Mouse (Mus musculus) left cerebral cortex, adult 2 months (tissue): ENCODE measurements around the gene Gpr137. TPM values are rescaled to one million over a fixed set of nuclear protein-coding genes. Genes with fewer than 3 reads are reported as not detected.
A peak's percentile ranks its signal among the peaks of the same experiment; 100 is the strongest.
"Not testable (repeated sequence)": the region's sequence is repeated elsewhere in the genome, so short reads cannot be mapped to it uniquely, and the experiment has no call there.

Experiments
- DNase-seq, 2 experiments: peaks; one replicate each; pipeline ENCODE4 v3.0.0; 2021 to 2022; ENCODE audit warnings: low spot score in 2 of 2, mixed read lengths in 1 of 2; ENCODE audit errors: extremely low spot score in 1 of 2
- H3K27ac ChIP-seq: fragments of 200-600 bp; 2 replicates; pipeline ENCODE4 v1.8.1; 2022
- H3K4me3 ChIP-seq: fragments of 200-600 bp; 2 replicates; pipeline ENCODE4 v1.8.1; 2022
- CTCF ChIP-seq: fragments of 200-600 bp; IDR thresholded peaks from 2 replicates; pipeline ENCODE4 v1.8.1; 2022; ENCODE audit warnings: antibody characterized with exemption, mild to moderate bottlenecking, moderate library complexity
- intact Hi-C: fragments of 180-260 bp; cut with DNase I; formaldehyde crosslinking; loops from one replicate; pipeline ENCODE4 v1.15.1; 2025
- total RNA-seq, 2 experiments: library from RNA; stranded (reverse); gene quantifications; 2 replicates each; pipeline ENCODE4 v1.2.3; 2021

The Gpr137 gene
- total RNA-seq, 2 experiments from 2014 or later = 97.3 to 104 TPM

- DNase-seq = no peak
- intact Hi-C loops = no loop called here
- Histone ChIP-seq H3K4me3 (no peak overlapping the region), H3K27ac (no peak overlapping the region)
- no peak for TF ChIP-seq CTCF
Measured at GRCm38 (mm10) chr19:6914540-6914939, 27.7 kb downstream of the Gpr137 start.

DNA sequence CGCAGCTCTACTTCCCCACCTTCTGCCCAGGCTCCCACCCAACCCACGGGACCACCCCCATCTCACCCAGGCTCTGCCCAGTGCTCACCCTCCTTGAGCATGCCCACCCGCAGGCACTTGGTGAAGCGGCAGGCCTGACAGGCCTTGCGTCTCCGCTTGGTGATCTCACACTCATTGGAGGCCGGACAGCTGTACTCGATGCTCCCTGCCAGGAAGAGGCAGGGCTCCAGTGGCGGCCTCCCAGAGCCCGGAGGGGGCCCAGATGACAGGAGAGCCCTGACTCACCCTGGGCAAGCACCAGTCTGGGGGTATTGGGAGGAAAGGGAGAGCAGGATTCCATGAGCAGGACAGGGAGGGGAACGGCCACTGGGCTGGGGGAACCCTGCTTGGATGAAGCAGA, 28.3 kb downstream of the Gpr137 start:
- Histone ChIP-seq H3K4me3 (no peak overlapping the region), H3K27ac (no peak overlapping the region)
- TF ChIP-seq CTCF = no peak
- intact Hi-C loops = no loop called here
- peak; percentile 10 to 15 for DNase-seq

DNA sequence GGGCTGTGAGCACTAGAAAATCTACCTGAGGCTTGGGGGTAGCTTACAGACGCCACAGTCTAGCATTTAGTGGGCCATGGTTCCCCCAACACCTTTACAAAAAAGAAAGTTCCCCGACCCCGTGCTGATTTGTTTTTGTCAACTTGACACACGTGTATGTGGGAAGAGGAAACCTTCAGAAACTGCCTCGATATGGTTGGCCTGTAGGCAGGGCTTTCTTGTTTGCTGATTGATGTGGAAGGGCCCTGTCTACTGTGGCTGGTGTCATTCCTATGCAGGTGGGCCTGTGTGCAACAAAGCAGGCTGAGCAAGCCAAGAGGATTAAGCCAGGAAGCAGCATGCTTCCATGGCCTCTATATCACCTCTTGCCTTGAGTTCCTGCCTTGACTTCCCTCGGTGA, 29.2 kb downstream of the Gpr137 start:
- H3K27ac ChIP-seq = no peak overlapping the region
- DNase-seq = no peak
- no peak for TF ChIP-seq CTCF
- intact Hi-C loops = no loop called here
- H3K4me3 ChIP-seq = no peak overlapping the region

DNA sequence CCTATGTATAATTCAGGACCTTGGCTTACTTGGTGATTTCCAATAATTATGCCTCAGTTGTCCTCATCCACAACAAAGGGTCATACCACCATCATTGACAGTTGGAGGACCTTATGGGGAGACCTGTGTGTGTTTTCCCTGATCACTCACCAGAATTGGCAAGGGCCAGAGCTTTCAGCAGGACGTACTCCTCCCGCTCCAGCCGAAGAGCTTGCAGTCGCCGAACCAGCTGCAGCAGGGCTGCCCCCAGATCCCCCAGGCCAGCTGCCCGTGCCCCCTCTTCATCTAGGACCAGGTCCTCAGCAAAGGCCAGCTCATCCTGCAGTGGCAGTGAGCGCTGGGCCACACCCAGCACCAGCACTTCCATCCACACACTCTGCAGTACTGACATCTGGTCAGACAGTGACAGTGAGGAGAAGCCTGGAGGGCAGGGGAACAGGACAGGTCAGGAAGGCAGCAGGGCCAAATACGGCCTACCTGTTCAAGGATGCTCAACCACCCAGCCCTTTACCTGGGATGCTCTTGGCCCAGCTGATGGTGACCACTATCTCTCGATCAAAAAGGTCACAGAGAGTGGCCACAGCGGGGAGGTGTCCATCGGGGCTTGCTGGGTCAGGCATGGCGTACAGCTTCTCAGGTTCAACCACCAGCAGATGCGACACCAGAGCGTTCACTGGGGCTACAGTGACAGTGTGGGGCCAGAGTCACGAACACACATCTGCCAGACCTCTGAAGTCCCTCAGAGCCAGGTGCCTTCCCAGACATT, 29.9 kb downstream of the Gpr137 start:
- intact Hi-C loops = loop anchor here (1.0 kb wide), 1 partner anchor 8 kb away; no protein-coding TSS in a partner anchor
- no peak overlapping the region for H3K4me3 ChIP-seq
- DNase-seq = peak in 1 of 2 experiments; percentile 12
- no peak overlapping the region for H3K27ac ChIP-seq
- TF ChIP-seq CTCF = no peak

GRCm38 (mm10) chr19:6911101-6912074, 30.9 kb downstream of the Gpr137 start:
- H3K4me3 ChIP-seq = peak overlapping the region; percentile 21; the same call in 1 of the 2 replicates

DNA sequence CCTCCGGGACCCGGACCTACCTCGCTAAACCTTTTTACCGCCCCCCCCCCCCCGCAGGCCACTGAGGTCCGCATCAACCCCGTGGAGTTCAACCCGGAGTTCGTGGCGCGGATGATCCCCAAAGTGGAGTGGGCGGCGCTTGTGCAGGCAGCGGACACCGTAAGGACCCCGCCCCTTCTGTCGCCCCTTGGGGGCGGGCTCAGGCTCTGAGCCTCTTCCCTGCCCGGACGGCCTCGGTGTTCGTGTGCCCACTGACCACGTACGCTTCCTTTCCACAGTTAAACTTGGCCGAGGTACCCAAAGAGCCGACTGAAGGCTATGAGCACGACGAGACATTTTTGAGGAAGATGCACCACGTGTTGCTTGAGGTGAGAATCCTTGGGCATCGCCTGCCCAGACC, 32.0 kb downstream of the Gpr137 start:
- H3K4me3 ChIP-seq = peak overlapping the region; percentile 91
- H3K27ac ChIP-seq = peak overlapping the region; percentile 99
- DNase-seq, intact Hi-C loops: not testable (repeated sequence)

More at GRCm38 (mm10) chr19:6911101-6912074, 30.9 kb downstream of the Gpr137 start:
- TF ChIP-seq CTCF = no peak
- H3K27ac ChIP-seq = no peak overlapping the region
- DNase-seq = no peak
- intact Hi-C loops = loop anchor here (1.0 kb wide), 1 partner anchor 9 kb away; no protein-coding TSS in a partner anchor

GRCm38 (mm10) chr19:6909507-6910289, 32.6 kb downstream of the Gpr137 start, which contains the start of the genes Trmt112 and Prdx5:
Gene Trmt112, plus strand, starts transcription at chr19:6909698.
Gene Prdx5, minus strand, starts transcription at chr19:6910106.
- H3K27ac ChIP-seq = peak within 1 kb of the TSS; percentile 99
- TF ChIP-seq CTCF = no peak
- peak; percentile 91 for DNase-seq
- intact Hi-C loops = loop anchor here (2.0 to 5.0 kb wide), 3 partner anchors 52 to 412 kb away; partner anchors contain the start of genes Ccdc88b and Rps6ka4
- H3K4me3 ChIP-seq = peak within 1 kb of the TSS; percentile 91

DNA sequence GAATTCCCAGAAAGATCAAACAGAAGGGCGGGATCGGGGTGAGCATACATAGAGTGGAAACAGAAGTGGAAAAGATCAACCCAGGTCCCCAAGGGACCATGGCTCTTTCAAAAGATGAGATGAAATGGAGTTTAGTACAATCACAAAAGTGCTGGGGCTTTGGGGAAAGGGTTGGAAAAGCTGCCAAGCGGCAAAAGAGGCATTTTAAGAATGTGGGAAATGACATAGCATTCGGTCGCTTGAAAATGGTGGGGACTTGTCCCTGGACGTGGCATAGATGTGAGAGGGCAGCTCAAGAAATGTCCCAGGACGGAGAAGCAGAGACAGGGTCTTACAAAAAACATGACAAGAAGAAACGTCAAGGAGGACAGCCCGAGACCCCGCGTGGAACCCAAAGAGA, 33.3 kb downstream of the Gpr137 start:
- no peak for DNase-seq
- intact Hi-C loops = loop anchor here (2.0 to 5.0 kb wide), 3 partner anchors 52 to 412 kb away; partner anchors contain the start of genes Ccdc88b and Rps6ka4
- Histone ChIP-seq H3K4me3 (peak overlapping the region; percentile 91), H3K27ac (peak overlapping the region; percentile 99)
- TF ChIP-seq CTCF = no peak

- Histone ChIP-seq H3K4me3 (peak overlapping the region; percentile 91), H3K27ac (peak overlapping the region; percentile 40; the same call in 1 of the 2 replicates)
- intact Hi-C loops = loop anchor here (2.0 to 5.0 kb wide), 3 partner anchors 51 to 411 kb away; partner anchors contain the start of genes Ccdc88b and Rps6ka4
- peak in 1 of 2 experiments; percentile 6 for DNase-seq
- TF ChIP-seq CTCF = no peak
Measured at GRCm38 (mm10) chr19:6907811-6908540, 34.3 kb downstream of the Gpr137 start.

DNA sequence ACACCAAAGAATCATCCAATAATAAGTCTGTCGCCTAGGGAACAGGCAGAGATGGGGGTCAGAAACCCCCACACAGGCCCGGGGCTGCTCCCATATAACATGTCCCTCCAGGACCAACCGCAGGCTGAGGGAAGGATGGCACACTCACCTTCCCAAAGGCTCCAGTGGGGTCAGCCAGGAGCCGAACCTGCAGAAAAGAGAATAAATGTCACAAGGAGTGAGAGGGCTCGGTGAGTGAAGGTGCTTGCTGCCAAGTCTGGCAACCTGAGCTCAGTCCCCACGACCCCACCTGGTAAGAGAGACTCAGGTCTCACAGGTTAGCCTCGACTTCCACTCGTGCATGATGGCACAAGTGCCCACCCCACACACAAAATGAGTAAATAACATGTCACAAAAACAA, 35.2 kb downstream of the Gpr137 start:
- TF ChIP-seq CTCF = no peak
- intact Hi-C loops = loop anchor here (5.0 kb wide), 2 partner anchors 50 to 410 kb away; partner anchors contain the start of gene Ccdc88b
- Histone ChIP-seq H3K27ac (no peak overlapping the region), H3K4me3 (no peak overlapping the region)
- peak in 1 of 2 experiments; percentile 12 for DNase-seq
